Mouse (Mus musculus) left cerebral cortex, postnatal 25 days (tissue): ENCODE data around the gene Angel1. TPM values are rescaled to one million over a fixed set of nuclear protein-coding genes. Genes with fewer than 3 reads are reported as not detected.
A peak's percentile ranks its signal among the peaks of the same experiment; 100 is the strongest.

Experiments
- DNase-seq, 2 experiments: peaks; one replicate each; pipeline ENCODE4 v3.0.0; 2022; ENCODE audit warnings: low spot score in 2 of 2, mixed read lengths in 1 of 2
- intact Hi-C: fragments of 180-260 bp; cut with DNase I; formaldehyde crosslinking; loops from one replicate; pipeline ENCODE4 v1.15.1; 2025
- total RNA-seq, 2 experiments: library from RNA; stranded (reverse); gene quantifications; 2 replicates each; pipeline ENCODE4 v1.2.3; 2021

Angel1 gene
- 10 to 100 TPM in 1 of 2 experiments, 1 to 10 TPM in 1; 8.9 to 12.4 TPM for total RNA-seq

- DNase-seq: peak; percentile 89 to 97
- intact Hi-C loops: no loop called here
Measured at GRCm38 (mm10) chr12:86726120-86726640, at the start of gene Angel1. Gene Angel1 (minus strand): TSS chr12:86726460.

DNA sequence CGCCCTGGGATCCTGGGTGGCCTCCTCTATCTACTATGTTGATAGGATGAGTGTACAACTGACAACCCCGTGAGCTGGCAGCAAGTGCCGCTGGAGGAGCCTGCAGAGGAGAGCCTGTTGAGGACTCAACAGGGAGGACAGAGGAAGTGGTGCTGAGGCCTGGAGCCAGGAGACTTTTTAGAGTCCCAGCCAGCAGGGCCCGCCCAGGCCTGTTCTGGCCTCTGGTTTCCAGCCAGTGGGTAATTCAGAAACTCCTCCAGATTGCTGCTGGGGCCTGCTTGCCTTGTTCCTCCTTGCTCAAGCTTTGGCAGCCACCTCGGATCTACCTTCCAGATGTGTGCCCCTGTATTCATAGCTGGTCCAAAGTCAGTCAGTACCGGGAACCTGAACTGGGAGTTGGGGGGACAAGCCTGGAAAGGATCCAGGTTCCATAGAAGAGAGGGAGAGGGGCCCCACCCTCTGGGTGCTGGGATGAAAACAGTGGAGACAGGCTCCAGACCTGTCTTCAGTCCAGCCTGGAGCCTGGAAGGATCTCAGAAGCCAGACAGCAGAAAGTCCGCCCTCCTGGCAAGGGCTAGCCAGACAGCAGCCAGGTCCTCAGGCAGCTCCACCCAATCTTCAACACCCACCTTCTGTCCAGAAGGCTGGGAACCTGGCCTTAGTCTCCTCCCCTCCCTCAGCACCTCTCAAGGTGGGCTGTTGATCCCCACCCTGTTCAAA is 49.5 kb upstream of the Angel1 start:
- intact Hi-C loops: loop anchor here (10.0 kb wide), 1 partner anchor 369 kb away; the partner anchor contains the start of genes Gstz1 and Pomt2

GRCm38 (mm10) chr12:86772551-86772950 is 46.3 kb upstream of the Angel1 start:
- DNase-seq: no peak
- intact Hi-C loops: loop anchor here (10.0 kb wide), 1 partner anchor 372 kb away; the partner anchor contains the start of genes Gstz1 and Pomt2

More for the DNA sequence above, 49.5 kb upstream of the Angel1 start:
- DNase-seq: no peak

DNA sequence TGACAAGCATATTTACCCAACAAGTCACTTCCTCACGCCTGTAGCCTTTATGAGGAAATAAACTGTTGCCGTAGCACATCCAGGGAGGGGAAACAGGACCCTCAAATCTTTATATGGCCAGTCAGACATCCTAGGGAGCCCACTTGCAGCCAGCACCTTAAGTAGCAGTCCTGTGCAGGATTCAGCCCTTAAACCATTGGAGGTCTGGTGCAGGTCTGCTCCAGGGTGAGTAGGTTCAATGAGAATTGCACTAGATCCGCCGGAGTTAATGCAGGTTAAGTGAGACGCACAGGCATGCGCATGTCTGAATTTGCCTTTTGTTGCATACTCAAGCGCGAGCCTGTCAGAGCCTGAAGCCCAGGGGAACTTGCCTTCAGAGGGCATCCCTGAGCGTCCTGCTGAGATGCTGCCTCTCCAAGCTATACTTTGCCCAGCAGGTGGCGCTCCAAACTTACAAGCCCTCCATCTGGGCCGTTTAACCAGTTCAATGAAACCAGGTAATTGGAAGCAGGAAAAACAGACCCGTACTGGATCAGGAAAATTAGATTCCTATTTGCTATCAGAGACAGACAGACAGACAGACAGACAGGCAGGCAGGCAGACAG is 45.7 kb upstream of the Angel1 start:
- peak; percentile 91 to 96 for DNase-seq
- intact Hi-C loops: loop anchor here (10.0 kb wide), 1 partner anchor 373 kb away; the partner anchor contains the start of genes Gstz1 and Pomt2

- DNase-seq: no peak
- intact Hi-C loops: loop anchor here (10.0 kb wide), 1 partner anchor 374 kb away; the partner anchor contains the start of genes Gstz1 and Pomt2
Measured at GRCm38 (mm10) chr12:86770927-86771326, 44.7 kb upstream of the Angel1 start.

DNA sequence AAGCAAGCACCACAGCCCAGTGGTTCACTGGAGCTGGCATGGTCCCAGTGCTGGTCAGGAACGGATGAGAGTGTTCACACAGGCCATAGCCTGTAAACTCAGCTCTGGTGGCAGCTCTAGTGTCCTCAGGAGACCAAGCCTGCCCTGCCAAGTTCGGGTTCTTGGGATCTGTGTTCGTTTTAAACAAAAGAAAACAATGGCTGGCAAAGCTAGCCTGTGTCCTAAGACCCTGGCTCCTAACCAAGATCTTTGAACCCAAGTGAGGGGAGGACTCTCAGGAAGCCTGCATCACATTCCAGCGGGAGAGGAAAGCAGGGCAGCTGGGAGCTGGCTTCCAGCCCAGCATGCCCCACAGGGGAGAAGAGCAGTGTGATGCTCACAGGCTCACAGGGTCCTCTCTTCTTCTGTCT is 44.0 kb upstream of the Angel1 start:
- no peak for DNase-seq
- intact Hi-C loops: loop anchor here (10.0 kb wide), 1 partner anchor 375 kb away; the partner anchor contains the start of genes Gstz1 and Pomt2

DNA sequence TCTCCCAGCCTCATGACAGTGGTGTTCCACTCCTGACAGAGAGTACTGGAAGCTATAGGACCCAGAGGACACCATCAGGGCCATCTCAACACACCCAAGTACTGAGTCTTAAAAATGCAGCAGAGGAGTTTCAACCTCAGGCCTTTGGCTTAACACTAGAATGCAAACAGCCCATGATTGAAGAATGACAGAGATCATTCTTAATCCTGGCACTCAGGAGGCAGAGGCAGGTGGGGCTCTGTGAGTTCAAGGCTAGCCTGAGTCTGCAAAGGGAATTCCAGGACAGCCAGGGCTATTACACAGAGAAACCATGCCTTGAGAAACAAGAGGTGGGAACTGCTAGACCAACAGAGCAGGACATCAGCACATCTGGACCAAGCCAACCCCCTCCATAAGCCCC is 43.6 kb upstream of the Angel1 start:
- DNase-seq: no peak
- intact Hi-C loops: loop anchor here (1.0 to 10.0 kb wide), 4 partner anchors 53 to 375 kb away; partner anchors contain the start of genes Gstz1 and Pomt2

GRCm38 (mm10) chr12:86768986-86769580 is 42.8 kb upstream of the Angel1 start:
- DNase-seq: peak; percentile 82 to 90
- intact Hi-C loops: loop anchor here (1.0 to 5.0 kb wide), 3 partner anchors 52 to 284 kb away; no protein-coding TSS in a partner anchor

DNA sequence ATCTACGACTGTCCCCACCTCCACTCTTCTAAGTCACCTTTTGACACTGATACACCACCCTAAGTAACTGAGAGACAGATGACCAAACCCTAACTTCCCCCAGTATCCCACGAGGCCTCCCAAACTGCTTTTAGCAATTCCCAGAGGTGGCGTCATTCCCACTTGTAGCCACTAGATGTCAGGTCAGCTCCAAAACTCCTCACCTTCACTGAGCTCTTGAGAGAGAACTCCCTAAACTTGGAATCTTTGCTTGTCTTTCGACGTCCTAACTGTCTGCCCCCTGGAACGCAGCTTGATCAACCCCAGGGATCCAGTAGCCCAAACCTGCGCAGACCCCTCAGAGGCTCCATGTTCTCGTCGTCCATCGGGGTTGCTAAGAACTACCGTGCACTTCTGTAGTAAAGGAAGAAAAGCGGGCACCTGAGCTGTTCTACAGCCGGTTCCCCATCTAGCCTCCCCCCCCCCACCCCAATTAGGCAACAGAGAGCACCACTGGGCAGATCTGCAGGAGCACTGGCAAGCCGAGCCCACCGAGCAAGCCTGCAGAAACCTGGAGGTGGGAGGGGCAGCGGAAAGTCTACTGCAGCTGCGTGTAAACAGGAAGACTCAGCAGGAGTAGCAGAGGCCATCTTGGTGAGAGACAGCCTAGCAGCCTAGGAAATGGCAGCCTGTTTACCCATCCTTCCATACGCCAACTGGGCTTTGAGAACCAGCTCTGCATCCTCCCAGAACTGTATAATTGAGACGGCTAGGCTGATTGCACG is 41.8 kb upstream of the Angel1 start:
- peak; percentile 48 to 73 for DNase-seq
- intact Hi-C loops: loop anchor here (2.0 to 5.0 kb wide), 2 partner anchors 51 to 285 kb away; no protein-coding TSS in a partner anchor

DNA sequence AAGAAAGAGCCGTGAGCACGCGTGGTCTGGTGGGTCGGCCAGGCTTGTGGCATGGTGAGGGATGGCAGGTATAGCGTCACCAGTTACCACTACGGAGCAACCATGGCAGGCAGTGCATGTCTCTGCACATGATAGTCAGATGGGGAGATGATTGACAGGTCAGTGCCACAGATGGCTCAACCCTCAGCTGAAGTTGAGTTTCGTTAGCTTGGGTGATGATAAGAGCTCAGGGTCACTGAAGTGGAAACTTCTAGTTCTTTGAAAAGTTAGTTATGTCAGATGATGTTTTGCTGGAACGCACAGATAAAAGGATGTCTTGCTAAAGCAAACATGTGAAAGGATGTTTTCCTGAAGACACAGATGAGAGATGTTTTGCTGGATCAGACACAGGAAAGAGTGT is 40.2 kb upstream of the Angel1 start:
- intact Hi-C loops: loop anchor here (5.0 kb wide), 1 partner anchor 49 kb away; no protein-coding TSS in a partner anchor
- DNase-seq: no peak

- peak in 1 of 2 experiments; percentile 20 for DNase-seq
- intact Hi-C loops: no loop called here
Measured at GRCm38 (mm10) chr12:86764060-86764459, 37.8 kb upstream of the Angel1 start.

DNA sequence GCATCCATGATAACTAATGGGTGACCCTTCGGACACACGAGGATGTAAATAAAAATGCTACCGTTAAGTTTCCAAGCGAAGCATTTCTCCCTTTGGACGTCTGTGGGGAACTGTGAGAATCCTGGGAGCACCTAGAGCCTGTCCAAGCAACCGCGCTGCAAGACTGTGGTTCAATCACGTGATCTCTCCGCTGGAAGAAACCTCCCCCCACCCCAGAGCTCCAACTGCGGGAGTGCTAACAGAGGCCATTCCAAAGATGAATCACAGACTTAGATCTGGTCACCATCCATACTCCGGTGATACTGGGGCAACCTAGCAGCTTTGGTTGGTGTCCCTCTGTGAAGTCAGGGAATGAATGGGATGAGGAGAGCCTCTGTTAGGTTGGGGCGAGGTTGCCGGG is 34.8 kb upstream of the Angel1 start:
- intact Hi-C loops: no loop called here

GRCm38 (mm10) chr12:86734319-86734810 is 8.1 kb upstream of the Angel1 start, which contains the start of gene Lrrc74a:
Gene Lrrc74a (plus strand): TSS chr12:86734369.
- intact Hi-C loops: no loop called here
- DNase-seq: no peak

More for the DNA sequence above, 34.8 kb upstream of the Angel1 start:
- no peak for DNase-seq

- intact Hi-C loops: loop anchor here (1.0 kb wide), 1 partner anchor 46 kb away; no protein-coding TSS in a partner anchor
- DNase-seq: peak in 1 of 2 experiments; percentile 66
Measured at GRCm38 (mm10) chr12:86725706-86726105, 554 bp downstream of the Angel1 start.

- intact Hi-C loops: no loop called here
- peak in 1 of 2 experiments; percentile 25 for DNase-seq
Measured at GRCm38 (mm10) chr12:86724300-86724699, 2.0 kb downstream of the Angel1 start.

DNA sequence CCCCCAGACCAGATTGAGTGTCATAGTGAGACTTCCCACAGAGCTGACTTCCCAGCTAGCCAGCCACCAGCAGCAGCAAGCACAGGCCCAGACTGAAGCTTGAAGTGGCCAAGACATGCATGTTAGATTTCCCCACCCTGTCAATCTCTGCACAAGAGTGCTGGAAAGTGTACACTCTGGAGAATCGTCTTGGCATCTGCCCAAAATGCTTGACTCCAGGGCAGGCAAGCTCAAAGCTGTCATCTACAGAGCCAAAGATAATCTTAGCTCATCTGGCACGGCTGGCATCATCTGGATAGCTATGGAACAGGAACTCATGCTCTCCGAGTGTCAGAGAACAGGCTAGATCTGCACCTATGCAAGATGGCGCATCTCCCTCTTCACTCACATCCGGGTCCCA is 4.8 kb downstream of the Angel1 start:
- intact Hi-C loops: no loop called here
- DNase-seq: no peak

- DNase-seq: no peak
- intact Hi-C loops: loop anchor here (5.0 kb wide), 1 partner anchor 47 kb away; no protein-coding TSS in a partner anchor
Measured at GRCm38 (mm10) chr12:86719961-86720639, 6.2 kb downstream of the Angel1 start.

DNA sequence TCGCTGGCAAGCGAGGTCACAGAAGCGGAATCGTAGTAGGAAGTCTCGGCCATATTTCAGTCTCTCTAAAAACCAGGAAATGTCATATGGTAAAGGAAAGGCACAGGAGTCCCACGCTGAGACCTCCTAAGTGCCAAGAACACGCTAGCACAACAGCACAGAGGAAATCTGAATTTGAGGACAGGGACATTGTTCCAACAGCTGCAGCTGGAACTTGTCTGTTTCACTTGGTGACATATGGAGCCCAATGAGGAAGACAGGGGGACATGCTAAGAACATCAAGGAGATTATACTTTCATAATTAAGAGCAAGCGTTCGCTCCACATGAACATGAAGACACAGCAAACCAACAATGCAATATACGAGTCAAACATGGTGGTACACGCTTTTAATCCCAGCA is 9.3 kb downstream of the Angel1 start:
- no peak for DNase-seq
- intact Hi-C loops: loop anchor here (5.0 kb wide), 1 partner anchor 50 kb away; no protein-coding TSS in a partner anchor
